Mouse (Mus musculus) testis, adult 2 months (tissue): ENCODE data around the gene Spcs3.

Experiments
- CTCF ChIP-seq: fragments of 200-500 bp; IDR thresholded peaks from 2 replicates; pipeline ENCODE4 v1.5.1; 2012; ENCODE audit warnings: low read depth, mild to moderate bottlenecking, inconsistent platforms, low read length, moderate library complexity; ENCODE audit not compliant: control insufficient read depth, insufficient read depth, insufficient replicate concordance
- POLR2A ChIP-seq: fragments of 200-500 bp; IDR thresholded peaks from 2 replicates; pipeline ENCODE4 v1.6.1; 2012; ENCODE audit warnings: low read depth, mild to moderate bottlenecking, inconsistent platforms, low read length, moderate library complexity; ENCODE audit not compliant: control insufficient read depth

DNA sequence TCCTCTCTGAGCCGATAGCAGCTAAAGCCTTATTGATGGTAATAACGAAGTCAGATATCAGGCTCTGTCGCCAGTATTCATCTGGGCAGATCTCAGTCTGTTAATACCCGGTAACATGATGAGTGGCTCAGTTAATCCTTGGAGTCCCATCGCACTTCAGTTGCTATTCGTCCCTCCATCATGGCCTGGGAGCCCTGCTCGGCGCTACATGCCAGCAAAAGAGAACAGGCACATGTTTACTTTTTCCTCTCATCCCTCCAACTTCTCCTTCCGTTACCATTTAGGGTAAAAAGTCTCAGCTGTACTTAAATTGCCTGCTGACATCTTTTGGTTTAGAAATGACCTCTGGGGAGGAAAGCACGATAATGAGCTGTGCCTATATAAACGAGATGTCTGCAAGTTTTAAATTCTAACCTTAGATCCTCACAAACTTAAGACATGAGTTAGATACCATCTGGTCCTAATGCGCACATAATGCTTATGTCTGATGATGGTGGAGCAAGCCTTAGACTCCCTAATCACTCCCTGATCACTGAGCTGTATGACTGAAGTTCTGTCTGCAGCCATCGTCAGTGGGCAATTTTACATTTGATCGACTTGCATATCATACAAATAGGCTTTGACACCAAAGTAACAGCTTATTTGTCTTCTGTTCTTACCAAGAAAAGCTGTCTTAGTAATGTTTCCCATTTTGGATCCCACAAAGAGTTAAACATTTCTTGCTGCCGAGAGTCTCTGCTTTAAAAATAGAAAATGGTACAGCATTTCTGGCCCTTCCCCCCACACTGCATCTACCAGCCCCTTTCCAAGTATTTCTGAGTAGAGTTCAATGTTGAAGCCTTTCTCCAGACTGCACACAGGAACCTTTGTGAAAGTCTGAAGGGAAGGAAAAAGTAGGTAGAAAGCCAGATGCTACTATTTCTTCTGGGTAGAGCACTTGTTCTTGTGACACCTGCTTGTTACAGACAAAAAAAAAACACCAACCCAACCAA lies 41.1 kb upstream of the Spcs3 start:
- no peak for TF ChIP-seq POLR2A
- no peak for TF ChIP-seq CTCF
